Mouse (Mus musculus): ENCODE measurements around the gene Smyd1.

GRCm38 (mm10) chr6:71261060-71261459 lies 61.0 kb downstream of the Smyd1 start:
- TF ChIP-seq POLR2A (IDR thresholded peaks at IDR 0.05; ENCODE audit: insufficient read depth, low read depth, low read length) (no peak), CTCF (IDR thresholded peaks at IDR 0.05) (no peak)
